Mouse (Mus musculus) thymus, adult 2 months (tissue): Measurements from ENCODE around the gene H60b.

Experiments used
- CTCF ChIP-seq: fragments of 200-500 bp; IDR thresholded peaks from 2 replicates; pipeline ENCODE4 v1.5.1; 2012; ENCODE audit warnings: mild to moderate bottlenecking, control low read depth, low read length, moderate library complexity, borderline replicate concordance; ENCODE audit not compliant: control insufficient read depth, poor library complexity, insufficient read depth; ENCODE audit errors: extremely low read depth
- POLR2A ChIP-seq: fragments of 200-500 bp; IDR thresholded peaks from 2 replicates; pipeline ENCODE4 v1.6.1; 2012; ENCODE audit warnings: mild to moderate bottlenecking, low read length, control low read depth, moderate library complexity; ENCODE audit not compliant: control insufficient read depth, poor library complexity, insufficient read depth; ENCODE audit errors: extremely low read depth

DNA sequence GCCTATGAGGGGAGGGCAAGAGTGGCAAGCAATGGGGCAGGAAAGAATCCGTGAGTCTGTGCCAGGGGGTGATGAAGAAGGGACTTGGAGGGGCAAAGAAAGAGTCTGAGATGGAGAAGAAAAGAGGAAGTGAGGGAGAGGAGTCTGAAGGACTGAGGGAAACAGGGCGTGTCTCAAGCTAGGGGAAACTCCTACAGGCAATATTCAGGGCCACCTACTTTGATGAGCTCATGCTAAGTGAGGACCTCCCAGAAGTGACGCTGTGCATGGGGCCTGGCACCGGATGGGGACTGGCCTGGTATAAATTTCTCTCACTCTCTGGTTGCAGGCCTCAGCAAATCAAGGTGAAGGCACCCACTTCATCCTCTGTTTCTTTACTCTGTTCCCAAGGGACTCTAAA is 148.1 kb downstream of the H60b start:
- TF ChIP-seq CTCF (no peak), POLR2A (no peak)
